Mouse (Mus musculus): ENCODE data around the gene Ier5. TPM values are rescaled to one million over a fixed set of nuclear protein-coding genes. Genes with fewer than 3 reads are reported as not detected.

Gene Ier5
- total RNA-seq, 4 experiments from 2014 or later = 43.5 to 50.4 (median 47.5) TPM

- DNase-seq (ENCODE audit: low spot score in 2 of 2) = no peak
These were observed 17.1 kb downstream of the Ier5 start for GRCm38 (mm10) chr1:155082158-155082964.

- no peak for DNase-seq (ENCODE audit: low spot score in 2 of 2)
These were observed 21.8 kb downstream of the Ier5 start for GRCm38 (mm10) chr1:155077675-155078074.

GRCm38 (mm10) chr1:155075856-155076255 is 23.6 kb downstream of the Ier5 start:
- DNase-seq (ENCODE audit: low spot score in 2 of 2) = no peak

- DNase-seq (ENCODE audit: low spot score in 2 of 2) = no peak
These were observed 24.6 kb downstream of the Ier5 start for GRCm38 (mm10) chr1:155074856-155075255.

- DNase-seq (ENCODE audit: low spot score in 2 of 2) = no peak
These were observed 25.5 kb downstream of the Ier5 start for GRCm38 (mm10) chr1:155073905-155074304.

GRCm38 (mm10) chr1:155073133-155073532 is 26.3 kb downstream of the Ier5 start:
- DNase-seq (ENCODE audit: low spot score in 2 of 2) = no peak

GRCm38 (mm10) chr1:155071287-155071876 is 28.1 kb downstream of the Ier5 start:
- DNase-seq (ENCODE audit: low spot score in 2 of 2) = no peak

- DNase-seq (ENCODE audit: low spot score in 2 of 2) = no peak
These were observed 28.7 kb downstream of the Ier5 start for GRCm38 (mm10) chr1:155070561-155071286.

- no peak for DNase-seq (ENCODE audit: low spot score in 2 of 2)
These were observed 29.7 kb downstream of the Ier5 start for GRCm38 (mm10) chr1:155069696-155070095.

- DNase-seq (ENCODE audit: low spot score in 2 of 2) = no peak
These were observed 33.2 kb downstream of the Ier5 start for GRCm38 (mm10) chr1:155066196-155066595.

GRCm38 (mm10) chr1:155065068-155065701 is 34.3 kb downstream of the Ier5 start:
- no peak for DNase-seq (ENCODE audit: low spot score in 2 of 2)

- DNase-seq (ENCODE audit: low spot score in 2 of 2) = no peak
These were observed 34.8 kb downstream of the Ier5 start for GRCm38 (mm10) chr1:155064649-155065048.

- no peak for DNase-seq (ENCODE audit: low spot score in 2 of 2)
These were observed 35.3 kb downstream of the Ier5 start for GRCm38 (mm10) chr1:155064111-155064510.

GRCm38 (mm10) chr1:155062963-155063362 is 36.5 kb downstream of the Ier5 start:
- no peak for DNase-seq (ENCODE audit: low spot score in 2 of 2)

- DNase-seq (ENCODE audit: low spot score in 2 of 2) = no peak
These were observed 37.4 kb downstream of the Ier5 start for GRCm38 (mm10) chr1:155062057-155062456.

- no peak for DNase-seq (ENCODE audit: low spot score in 2 of 2)
These were observed 38.3 kb downstream of the Ier5 start for GRCm38 (mm10) chr1:155060832-155061801.

GRCm38 (mm10) chr1:155060261-155060660 is 39.2 kb downstream of the Ier5 start:
- no peak for DNase-seq (ENCODE audit: low spot score in 2 of 2)

GRCm38 (mm10) chr1:155059505-155059904 is 39.9 kb downstream of the Ier5 start:
- DNase-seq (ENCODE audit: low spot score in 2 of 2) = peak in 1 of 2 experiments; percentile 59

GRCm38 (mm10) chr1:155058099-155059012 is 41.1 kb downstream of the Ier5 start:
- no peak for DNase-seq (ENCODE audit: low spot score in 2 of 2)
